Mouse (Mus musculus): ENCODE data around the gene Polr1a. TPM values are rescaled to one million over a fixed set of nuclear protein-coding genes. Genes with fewer than 3 reads are reported as not detected.

Polr1a gene
- polyA plus RNA-seq, 1 experiment from 2014 or later = 19.2 TPM

GRCm38 (mm10) chr6:72009454-72009853 lies 100.6 kb downstream of the Polr1a start:
- Histone ChIP-seq H3K4me2 (no peak overlapping the region), H3K27ac (no peak overlapping the region), H3K36me3 (ENCODE audit: poor library complexity, severe bottlenecking) (no peaks in the 10 kb centered on the region), H3K27me3 (no peaks in the 10 kb centered on the region), H3K4me3 (no peak overlapping the region), H3K9me3 (replicated peaks) (0 out of 2 replicates have a peak, but pooled peaks cover 3% of the 10 kb centered on the region), H3K4me1 (no peaks in the 10 kb centered on the region), H3K9ac (no peak overlapping the region)
- WGBS = 92% methylated on average over 1 of the region's 1 CpGs
- ATAC-seq = no peak

DNA sequence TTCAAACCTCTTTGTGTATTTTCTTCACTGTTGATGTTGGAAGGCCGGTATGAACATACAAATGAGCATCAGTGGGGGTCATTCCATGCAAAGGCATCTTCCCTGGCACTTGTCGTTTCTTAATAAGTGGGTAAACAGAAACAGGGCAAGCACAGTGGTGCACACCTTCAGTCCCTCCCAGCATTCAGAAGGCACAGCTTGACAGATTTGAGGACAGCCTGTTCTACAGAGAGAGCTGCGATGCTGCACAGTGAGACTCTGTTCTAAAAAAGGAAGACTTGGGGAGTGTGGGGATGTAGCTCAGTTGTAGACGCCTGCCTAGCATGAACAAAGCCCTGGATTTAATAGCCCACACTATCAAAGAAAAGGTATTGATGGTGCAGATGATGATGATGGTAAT lies 105.2 kb downstream of the Polr1a start:
- no peak overlapping the region for H3K9ac ChIP-seq
- no peaks in the 10 kb centered on the region for H3K9me3 ChIP-seq (replicated peaks)
- WGBS = 35% methylated on average over 4 of the region's 4 CpGs
- no peaks in the 10 kb centered on the region for H3K4me1 ChIP-seq
- H3K36me3 ChIP-seq (ENCODE audit: poor library complexity, severe bottlenecking) = no peaks in the 10 kb centered on the region
- H3K4me3 ChIP-seq = no peak overlapping the region
- ATAC-seq = no peak
- no peak overlapping the region for H3K27ac ChIP-seq
- no peaks in the 10 kb centered on the region for H3K27me3 ChIP-seq
- H3K4me2 ChIP-seq = no peak overlapping the region

- H3K27me3 ChIP-seq = no peaks in the 10 kb centered on the region
- no peak overlapping the region for H3K27ac ChIP-seq
- H3K4me3 ChIP-seq = no peak overlapping the region
- H3K36me3 ChIP-seq (ENCODE audit: poor library complexity, severe bottlenecking) = no peaks in the 10 kb centered on the region
- no peaks in the 10 kb centered on the region for H3K9me3 ChIP-seq (replicated peaks)
- no peak overlapping the region for H3K9ac ChIP-seq
- no peak overlapping the region for H3K4me2 ChIP-seq
- 82% methylated on average over 6 of the region's 6 CpGs for WGBS
- no peak for ATAC-seq
- no peaks in the 10 kb centered on the region for H3K4me1 ChIP-seq
Observed at GRCm38 (mm10) chr6:72018052-72018451, 109.2 kb downstream of the Polr1a start.

GRCm38 (mm10) chr6:72025497-72025896 lies 116.6 kb downstream of the Polr1a start:
- Histone ChIP-seq H3K27ac (no peak overlapping the region), H3K36me3 (ENCODE audit: poor library complexity, severe bottlenecking) (no peaks in the 10 kb centered on the region), H3K4me3 (no peak overlapping the region), H3K9ac (no peak overlapping the region), H3K4me1 (no peaks in the 10 kb centered on the region), H3K4me2 (no peak overlapping the region), H3K9me3 (replicated peaks) (no peaks in the 10 kb centered on the region), H3K27me3 (no peaks in the 10 kb centered on the region)
- no peak for ATAC-seq

- H3K4me1 ChIP-seq = no peaks in the 10 kb centered on the region
- no peak overlapping the region for H3K27ac ChIP-seq
- H3K9me3 ChIP-seq (replicated peaks) = no peaks in the 10 kb centered on the region
- no peak overlapping the region for H3K4me2 ChIP-seq
- ATAC-seq = no peak
- no peak overlapping the region for H3K4me3 ChIP-seq
- no peak overlapping the region for H3K9ac ChIP-seq
- H3K36me3 ChIP-seq (ENCODE audit: poor library complexity, severe bottlenecking) = no peaks in the 10 kb centered on the region
- H3K27me3 ChIP-seq = no peaks in the 10 kb centered on the region
- WGBS = 100% methylated on average over 1 of the region's 1 CpGs
Observed at GRCm38 (mm10) chr6:72028079-72028478, 119.2 kb downstream of the Polr1a start.

DNA sequence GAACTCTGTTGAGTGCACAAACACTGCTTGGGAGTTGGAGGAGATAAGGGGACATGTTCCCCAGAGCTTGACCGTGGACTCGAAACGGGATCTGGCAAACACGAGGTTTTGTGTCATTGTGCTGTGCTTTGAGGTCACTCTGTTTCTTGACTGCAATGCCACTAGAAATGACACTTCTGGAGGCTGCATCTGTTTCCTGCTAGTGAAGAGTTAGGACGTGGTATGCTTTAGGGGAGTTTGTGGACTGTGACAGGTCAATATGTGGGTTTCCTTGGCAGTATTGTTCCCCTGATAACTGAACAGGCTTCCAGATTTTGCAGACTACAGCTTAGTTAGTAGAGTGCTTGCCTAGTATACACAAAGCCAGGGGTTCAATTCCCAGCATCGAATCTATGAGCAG lies 120.8 kb downstream of the Polr1a start:
- Histone ChIP-seq H3K9ac (no peak overlapping the region), H3K4me3 (no peak overlapping the region), H3K36me3 (ENCODE audit: poor library complexity, severe bottlenecking) (no peaks in the 10 kb centered on the region), H3K27me3 (no peaks in the 10 kb centered on the region), H3K4me2 (no peak overlapping the region), H3K4me1 (no peaks in the 10 kb centered on the region), H3K9me3 (replicated peaks) (no peaks in the 10 kb centered on the region), H3K27ac (no peak overlapping the region)
- ATAC-seq = no peak
- 91% methylated on average over 6 of the region's 6 CpGs for WGBS

Other genes starting within 250 kb of the Polr1a start
- 102 and 117 TPM in 2 replicates for gene Reep1, start 201.5 kb upstream of the Polr1a start, polyA plus RNA-seq (2015; fragmentation: Nextera tagmentation; extraction: Ambion mirVana)
- gene Mrpl35, start 82.1 kb upstream of the Polr1a start, polyA plus RNA-seq (2015; fragmentation: Nextera tagmentation; extraction: Ambion mirVana) = 55.7 and 58.1 TPM in 2 replicates
- 166 and 172 TPM in 2 replicates for gene Immt, start 77.7 kb upstream of the Polr1a start, polyA plus RNA-seq (2015; fragmentation: Nextera tagmentation; extraction: Ambion mirVana)
- 98.1 and 112 TPM in 2 replicates for gene Ptcd3, start 303 bp upstream of the Polr1a start, polyA plus RNA-seq (2015; fragmentation: Nextera tagmentation; extraction: Ambion mirVana)
- 35.6 and 36.4 TPM in 2 replicates for gene St3gal5, start 188.5 kb downstream of the Polr1a start, polyA plus RNA-seq (2015; fragmentation: Nextera tagmentation; extraction: Ambion mirVana)

Data from forebrain, embryonic 13.5 days (tissue).